Mouse (Mus musculus): ENCODE measurements at regions not wholly inside any gene's neighbourhood (a gene's known extent, or its start where the extent isn't known, plus 50 kb on each side); places are given as distances from the start of the nearest gene placed in this dataset.
"Not testable (repeated sequence)": the region's sequence is repeated elsewhere in the genome, so short reads cannot be mapped to it uniquely, and the experiment has no call there.

DNA sequence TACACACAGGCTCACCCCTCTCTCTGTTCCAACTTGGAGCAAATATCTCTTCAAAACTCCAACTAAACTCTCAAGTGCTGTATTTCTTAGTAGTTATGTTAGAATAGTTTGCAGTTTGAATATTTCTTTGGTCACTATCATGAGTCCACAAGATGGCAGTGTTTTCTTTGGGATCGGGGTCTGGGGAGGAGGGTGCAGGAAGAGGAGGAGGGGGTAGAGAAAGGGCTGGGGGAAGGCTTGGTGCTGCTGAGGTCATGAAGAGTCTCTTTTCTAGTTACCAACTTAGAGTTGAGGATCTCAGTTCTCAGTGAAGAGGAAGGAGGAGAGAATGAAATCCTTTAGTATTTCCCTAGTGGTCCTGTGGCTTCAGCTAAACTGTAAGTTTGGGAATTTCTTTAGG is 188.1 kb upstream of the Olfr1507 start:
- intact Hi-C loops (cut with DNase I), result not testable (repeated sequence)

DNA sequence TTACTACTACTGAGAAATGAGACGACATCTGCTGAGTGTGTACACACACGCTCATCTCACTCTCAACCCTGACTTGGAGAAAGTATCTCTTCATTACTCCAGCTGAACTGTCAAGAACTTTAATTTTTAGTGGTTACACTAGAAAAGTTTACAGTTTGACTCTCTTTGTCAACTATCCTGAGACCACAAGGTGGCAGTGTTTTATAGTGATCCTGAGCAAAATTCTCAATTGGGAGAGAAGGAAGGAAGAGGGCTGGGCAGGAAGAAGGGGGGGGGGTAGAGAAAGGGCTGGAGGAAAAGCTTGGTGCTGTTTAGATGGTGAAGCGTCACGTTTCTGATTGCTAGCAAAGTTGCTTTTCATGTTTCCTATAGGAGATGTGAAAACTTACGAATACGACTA is 158.8 kb upstream of the Olfr1507 start:
- intact Hi-C loops (cut with DNase I), result no loop called here

DNA sequence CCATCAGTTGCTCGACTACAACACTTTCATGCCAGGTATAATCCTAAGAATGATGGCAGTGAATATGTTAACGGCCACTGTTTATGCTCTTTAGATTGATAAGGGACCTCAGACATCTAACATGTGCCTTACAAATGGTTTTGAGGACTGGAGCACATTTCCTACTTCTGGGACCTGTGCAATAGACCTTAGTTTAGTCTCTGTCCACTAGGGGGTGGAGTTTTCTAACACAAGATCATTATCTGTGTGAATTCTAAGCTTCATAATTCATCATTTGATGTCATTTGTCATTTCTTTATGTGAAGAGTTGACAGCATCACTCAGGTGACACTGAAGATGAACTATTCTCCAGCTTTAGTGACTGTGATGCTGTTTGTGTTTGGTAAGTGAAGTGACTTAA is 142.6 kb upstream of the Olfr1507 start:
- intact Hi-C loops (cut with DNase I), result no loop called here

DNA sequence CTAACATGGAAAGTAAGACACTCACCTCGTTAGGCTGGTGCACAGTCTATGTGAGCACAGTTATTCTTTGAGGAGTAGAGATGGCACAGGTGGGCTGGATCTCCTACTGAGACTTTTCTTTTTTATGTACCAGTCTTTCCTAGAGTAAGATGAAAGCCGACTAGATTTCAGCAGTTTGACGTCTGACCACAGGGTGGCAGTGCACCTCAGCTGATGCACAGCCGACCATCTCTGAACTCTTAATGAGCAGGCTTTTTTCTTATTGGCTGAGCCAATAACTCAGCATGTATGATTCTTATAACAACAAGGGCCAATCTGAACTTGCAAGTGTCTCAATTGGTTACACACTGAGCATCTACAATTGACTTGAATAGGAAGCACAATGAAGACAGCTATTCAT is 126.6 kb upstream of the Olfr1507 start:
- intact Hi-C loops (cut with DNase I), result no loop called here

DNA sequence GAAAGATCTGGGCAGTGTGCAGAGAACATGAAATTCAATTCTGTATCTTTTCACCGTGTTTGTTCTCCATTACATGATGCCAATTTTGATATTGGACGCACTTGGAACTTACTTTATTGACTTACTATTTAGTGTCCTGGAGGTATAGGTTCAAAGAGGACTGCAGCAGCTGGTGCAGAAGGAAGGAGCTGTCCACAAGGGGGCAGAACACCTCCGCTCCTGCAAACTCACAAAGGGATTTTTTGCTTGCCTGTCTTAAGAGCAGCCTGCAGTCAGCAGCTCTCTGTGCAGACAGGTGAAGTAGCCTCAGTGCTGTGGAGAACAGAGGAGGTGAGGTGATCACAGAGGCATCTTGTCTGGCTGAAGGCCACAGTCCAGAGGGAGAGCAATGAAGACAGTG is 84.8 kb upstream of the Olfr1507 start:
- intact Hi-C loops (cut with DNase I), result no loop called here

DNA sequence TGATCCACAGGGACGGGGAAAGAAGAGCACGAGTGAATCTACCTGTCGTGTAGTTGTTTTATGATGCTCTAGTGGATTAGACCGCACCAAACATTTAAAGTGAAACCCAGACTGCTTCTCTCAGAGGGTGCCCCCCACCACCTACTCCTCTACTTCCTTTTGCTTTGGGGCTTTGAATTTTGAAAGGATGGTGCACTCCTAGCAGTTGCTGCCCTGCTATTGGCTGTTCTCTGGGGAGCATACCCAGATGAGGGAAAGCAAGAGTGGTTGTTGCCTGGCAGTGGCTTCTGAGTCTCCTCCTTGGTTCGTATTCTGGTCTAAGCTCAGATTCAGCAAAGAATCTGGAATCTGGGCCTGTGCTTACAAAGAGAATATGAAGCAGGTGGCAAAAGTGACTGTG is 71.4 kb upstream of the Olfr1507 start:
- intact Hi-C loops (cut with DNase I), result no loop called here

DNA sequence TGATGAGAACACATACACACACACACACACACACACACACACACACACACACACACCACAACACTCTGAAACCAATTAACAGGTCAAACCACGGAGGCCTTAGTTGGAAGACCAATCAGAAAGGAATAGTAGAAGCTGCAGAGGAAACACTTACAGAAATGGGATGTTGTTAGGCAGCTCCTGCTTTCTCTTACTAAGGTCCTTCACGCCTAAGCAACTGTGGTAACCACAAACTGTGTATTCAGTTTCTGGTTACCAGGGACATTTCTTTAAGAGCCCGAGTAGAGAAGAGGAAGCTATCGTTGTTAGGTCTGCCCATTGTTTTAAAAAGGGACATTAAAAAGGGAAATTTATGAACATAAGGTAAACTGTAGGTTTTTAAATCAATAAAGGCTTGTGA is 70.1 kb upstream of the Olfr1507 start:
- intact Hi-C loops (cut with DNase I), result no loop called here

DNA sequence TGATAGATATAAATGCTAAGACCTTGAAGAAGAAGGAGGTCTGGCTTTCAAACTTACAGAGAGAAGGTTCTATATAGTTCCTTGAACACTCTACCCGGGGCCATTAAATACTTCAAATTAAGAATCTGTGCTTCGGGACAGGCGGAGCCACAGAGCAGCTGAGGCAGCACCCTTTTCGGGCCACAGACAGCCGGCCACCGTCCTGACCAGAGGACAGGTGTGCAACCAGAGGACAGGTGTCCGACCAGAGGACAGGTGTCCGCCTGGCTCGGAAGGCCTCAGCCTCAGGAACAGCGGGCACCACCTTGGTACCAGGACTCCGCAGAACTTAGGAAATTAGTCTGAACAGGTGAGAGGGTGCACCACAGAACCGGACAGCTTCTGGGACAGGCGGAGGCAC is 60.8 kb upstream of the Olfr1507 start:
- intact Hi-C loops (cut with DNase I), result not testable (repeated sequence)

DNA sequence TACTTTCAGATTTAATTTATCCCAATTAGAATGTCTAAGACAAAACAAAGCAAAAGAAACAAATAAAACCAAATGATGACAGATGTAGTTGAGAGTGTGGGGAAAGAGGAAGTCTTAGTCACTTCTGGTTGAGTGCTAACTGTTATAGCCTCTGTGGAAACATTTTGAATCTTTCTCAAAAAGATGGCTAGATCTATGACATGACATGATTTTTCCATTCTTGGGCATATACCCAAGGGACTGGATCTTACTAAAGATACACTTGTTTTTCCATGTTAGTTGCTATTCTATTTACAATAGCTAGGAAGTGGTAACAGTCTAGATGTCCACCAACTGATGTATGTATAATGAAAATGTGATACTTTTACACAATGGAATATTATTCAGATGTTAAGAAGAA is 57.9 kb upstream of the Olfr1507 start:
- intact Hi-C loops (cut with DNase I), result no loop called here

DNA sequence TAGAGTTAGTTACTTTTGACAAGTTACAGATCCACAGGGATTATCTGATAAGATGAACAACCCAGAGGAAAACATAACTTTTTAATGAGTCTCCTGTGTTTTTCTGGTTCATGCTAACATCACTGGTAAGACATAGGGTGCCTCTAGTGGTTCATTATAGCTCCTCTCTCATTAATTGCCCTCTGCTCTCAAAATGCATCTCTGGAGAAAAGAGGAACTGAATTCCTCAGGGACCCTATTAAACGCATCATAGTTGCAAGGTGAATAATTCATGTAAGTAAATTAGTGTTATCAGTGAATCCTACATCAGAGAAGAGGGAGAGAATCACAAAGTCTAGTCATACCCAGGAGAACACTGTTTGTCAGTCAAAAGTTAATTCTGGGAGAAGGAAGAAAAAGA is 52.4 kb upstream of the Olfr1507 start:
- intact Hi-C loops (cut with DNase I), result no loop called here

Data from adrenal gland (tissue).